Mouse (Mus musculus): ENCODE data around the gene Slc13a3. TPM values are rescaled to one million over a fixed set of nuclear protein-coding genes. Genes with fewer than 3 reads are reported as not detected.
"Not testable (repeated sequence)": the region's sequence is repeated elsewhere in the genome, so short reads cannot be mapped to it uniquely, and the experiment has no call there.

Slc13a3 gene
- polyA plus RNA-seq (2015; fragmentation: Nextera tagmentation; extraction: Ambion mirVana): 0.24 and 0.27 TPM in 2 replicates

- H3K36me3 ChIP-seq: no peaks in the 10 kb centered on the region
- H3K27me3 ChIP-seq: peaks cover 58% of the 10 kb centered on the region
- peak within 1 kb of the TSS; percentile 50 for H3K4me2 ChIP-seq
- 5% methylated on average over 35 of the region's 35 CpGs for WGBS
- H3K4me1 ChIP-seq (replicated peaks): peaks cover 5% of the 10 kb centered on the region; the same call in 1 of the 2 replicates
- H3K9me3 ChIP-seq (replicated peaks): no peaks in the 10 kb centered on the region
- peak within 1 kb of the TSS; percentile 28 for H3K4me3 ChIP-seq
- ATAC-seq (replicated peaks; ENCODE audit: insufficient number of reproducible peaks, insufficient read depth, low FRiP score, low read depth): no peak; the same call in 1 of the 2 replicates
- no peak within 1 kb of the TSS for H3K27ac ChIP-seq
- no peak within 1 kb of the TSS for H3K9ac ChIP-seq
Observed at GRCm38 (mm10) chr2:165473003-165473402, at the start of gene Slc13a3. Gene Slc13a3 (minus strand): TSS chr2:165473230.

GRCm38 (mm10) chr2:165515178-165515728 lies 42.2 kb upstream of the Slc13a3 start:
- H3K36me3 ChIP-seq: peaks cover 6% of the 10 kb centered on the region; the same call in 1 of the 2 replicates
- no peak overlapping the region for H3K4me2 ChIP-seq
- H3K9me3 ChIP-seq (replicated peaks): no peaks in the 10 kb centered on the region
- 0 out of 2 replicates have a peak, but pooled peaks cover 3% of the 10 kb centered on the region for H3K27me3 ChIP-seq
- H3K27ac ChIP-seq: no peak overlapping the region
- no peak overlapping the region for H3K9ac ChIP-seq
- 91% methylated on average over 20 of the region's 20 CpGs for WGBS
- H3K4me1 ChIP-seq (replicated peaks): peaks cover 14% of the 10 kb centered on the region
- no peak; the same call in 1 of the 2 replicates for ATAC-seq (replicated peaks; ENCODE audit: insufficient number of reproducible peaks, insufficient read depth, low FRiP score, low read depth)
- H3K4me3 ChIP-seq: no peak overlapping the region

GRCm38 (mm10) chr2:165512870-165513600 lies 40.0 kb upstream of the Slc13a3 start:
- H3K4me1 ChIP-seq (replicated peaks): peaks cover 16% of the 10 kb centered on the region
- 0 out of 2 replicates have a peak, but pooled peaks have one; percentile 45 for ATAC-seq (replicated peaks; ENCODE audit: insufficient number of reproducible peaks, insufficient read depth, low FRiP score, low read depth)
- no peak overlapping the region for H3K9ac ChIP-seq
- no peaks in the 10 kb centered on the region for H3K9me3 ChIP-seq (replicated peaks)
- WGBS: 26% methylated on average over 11 of the region's 11 CpGs
- H3K27me3 ChIP-seq: 0 out of 2 replicates have a peak, but pooled peaks cover 3% of the 10 kb centered on the region
- H3K27ac ChIP-seq: no peak overlapping the region
- no peak overlapping the region for H3K4me2 ChIP-seq
- no peaks in the 10 kb centered on the region for H3K36me3 ChIP-seq
- H3K4me3 ChIP-seq: no peak overlapping the region

- H3K27ac ChIP-seq: no peak overlapping the region
- no peak overlapping the region for H3K4me3 ChIP-seq
- no peak overlapping the region for H3K9ac ChIP-seq
- no peak overlapping the region for H3K4me2 ChIP-seq
- no peaks in the 10 kb centered on the region for H3K9me3 ChIP-seq (replicated peaks)
- H3K27me3 ChIP-seq: 0 out of 2 replicates have a peak, but pooled peaks cover 3% of the 10 kb centered on the region
- no peaks in the 10 kb centered on the region for H3K36me3 ChIP-seq
- ATAC-seq (replicated peaks; ENCODE audit: insufficient number of reproducible peaks, insufficient read depth, low FRiP score, low read depth): no peak
- WGBS: 48% methylated on average over 7 of the region's 7 CpGs
- peaks cover 16% of the 10 kb centered on the region for H3K4me1 ChIP-seq (replicated peaks)
Observed at GRCm38 (mm10) chr2:165512426-165512825, 39.4 kb upstream of the Slc13a3 start.

GRCm38 (mm10) chr2:165511530-165511929 lies 38.5 kb upstream of the Slc13a3 start:
- not testable (repeated sequence) for H3K27ac ChIP-seq; H3K36me3 ChIP-seq; H3K27me3 ChIP-seq; H3K9me3 ChIP-seq (replicated peaks); H3K9ac ChIP-seq; H3K4me3 ChIP-seq; H3K4me2 ChIP-seq; ATAC-seq (replicated peaks; ENCODE audit: insufficient number of reproducible peaks, insufficient read depth, low FRiP score, low read depth)
- 81% methylated on average over 4 of the region's 4 CpGs for WGBS
- H3K4me1 ChIP-seq (replicated peaks): peaks cover 16% of the 10 kb centered on the region

- H3K36me3 ChIP-seq; H3K9me3 ChIP-seq (replicated peaks); H3K27me3 ChIP-seq; H3K9ac ChIP-seq; ATAC-seq (replicated peaks; ENCODE audit: insufficient number of reproducible peaks, insufficient read depth, low FRiP score, low read depth); H3K4me2 ChIP-seq; H3K4me3 ChIP-seq; H3K27ac ChIP-seq: not testable (repeated sequence)
- 56% methylated on average over 2 of the region's 2 CpGs for WGBS
- peaks cover 16% of the 10 kb centered on the region for H3K4me1 ChIP-seq (replicated peaks)
Observed at GRCm38 (mm10) chr2:165510914-165511458, 38.0 kb upstream of the Slc13a3 start.

GRCm38 (mm10) chr2:165510466-165510865 lies 37.4 kb upstream of the Slc13a3 start:
- WGBS: 45% methylated on average over 5 of the region's 5 CpGs
- ATAC-seq (replicated peaks; ENCODE audit: insufficient number of reproducible peaks, insufficient read depth, low FRiP score, low read depth): no peak
- Histone ChIP-seq H3K4me1 (replicated peaks) (peaks cover 16% of the 10 kb centered on the region), H3K9me3 (replicated peaks) (no peaks in the 10 kb centered on the region), H3K36me3 (no peaks in the 10 kb centered on the region), H3K27ac (no peak overlapping the region), H3K4me2 (no peak overlapping the region), H3K4me3 (no peak overlapping the region), H3K27me3 (0 out of 2 replicates have a peak, but pooled peaks cover 3% of the 10 kb centered on the region), H3K9ac (no peak overlapping the region)

GRCm38 (mm10) chr2:165509686-165510085 lies 36.7 kb upstream of the Slc13a3 start:
- Histone ChIP-seq H3K9ac (no peak overlapping the region), H3K27me3 (0 out of 2 replicates have a peak, but pooled peaks cover 3% of the 10 kb centered on the region), H3K9me3 (replicated peaks) (no peaks in the 10 kb centered on the region), H3K4me3 (no peak overlapping the region), H3K4me1 (replicated peaks) (peaks cover 16% of the 10 kb centered on the region), H3K36me3 (no peaks in the 10 kb centered on the region), H3K27ac (no peak overlapping the region), H3K4me2 (no peak overlapping the region)
- ATAC-seq (replicated peaks; ENCODE audit: insufficient number of reproducible peaks, insufficient read depth, low FRiP score, low read depth): no peak
- WGBS: 52% methylated on average over 9 of the region's 9 CpGs

GRCm38 (mm10) chr2:165503259-165504203 lies 30.5 kb upstream of the Slc13a3 start, which contains the start of gene Slc2a10:
Gene Slc2a10 (plus strand): TSS chr2:165503787.
- H3K4me1 ChIP-seq (replicated peaks): peaks cover 13% of the 10 kb centered on the region
- H3K36me3 ChIP-seq: no peaks in the 10 kb centered on the region
- ATAC-seq (replicated peaks; ENCODE audit: insufficient number of reproducible peaks, insufficient read depth, low FRiP score, low read depth): peak; percentile 80
- H3K9me3 ChIP-seq (replicated peaks): no peaks in the 10 kb centered on the region
- H3K27me3 ChIP-seq: no peaks in the 10 kb centered on the region
- peak within 1 kb of the TSS; percentile 63 for H3K9ac ChIP-seq
- H3K4me2 ChIP-seq: peak within 1 kb of the TSS; percentile 80
- peak within 1 kb of the TSS; percentile 61 for H3K27ac ChIP-seq
- peak within 1 kb of the TSS; percentile 60 for H3K4me3 ChIP-seq
- WGBS: 3% methylated on average over 32 of the region's 32 CpGs

- Histone ChIP-seq H3K27ac (no peak overlapping the region), H3K27me3 (no peaks in the 10 kb centered on the region), H3K4me2 (no peak overlapping the region), H3K36me3 (no peaks in the 10 kb centered on the region), H3K9ac (no peak overlapping the region), H3K4me1 (replicated peaks) (peaks cover 8% of the 10 kb centered on the region), H3K9me3 (replicated peaks) (no peaks in the 10 kb centered on the region), H3K4me3 (no peak overlapping the region)
- ATAC-seq (replicated peaks; ENCODE audit: insufficient number of reproducible peaks, insufficient read depth, low FRiP score, low read depth): no peak
- 53% methylated on average over 6 of the region's 6 CpGs for WGBS
Observed at GRCm38 (mm10) chr2:165498816-165499215, 25.8 kb upstream of the Slc13a3 start.
